Mouse (Mus musculus): ENCODE data around the gene Srsf1. TPM values are rescaled to one million over a fixed set of nuclear protein-coding genes. Genes with fewer than 3 reads are reported as not detected.
A peak's percentile ranks its signal among the peaks of the same experiment; 100 is the strongest.

Srsf1 gene
- polyA plus RNA-seq, 1 experiment from 2014 or later, result 334 TPM

DNA sequence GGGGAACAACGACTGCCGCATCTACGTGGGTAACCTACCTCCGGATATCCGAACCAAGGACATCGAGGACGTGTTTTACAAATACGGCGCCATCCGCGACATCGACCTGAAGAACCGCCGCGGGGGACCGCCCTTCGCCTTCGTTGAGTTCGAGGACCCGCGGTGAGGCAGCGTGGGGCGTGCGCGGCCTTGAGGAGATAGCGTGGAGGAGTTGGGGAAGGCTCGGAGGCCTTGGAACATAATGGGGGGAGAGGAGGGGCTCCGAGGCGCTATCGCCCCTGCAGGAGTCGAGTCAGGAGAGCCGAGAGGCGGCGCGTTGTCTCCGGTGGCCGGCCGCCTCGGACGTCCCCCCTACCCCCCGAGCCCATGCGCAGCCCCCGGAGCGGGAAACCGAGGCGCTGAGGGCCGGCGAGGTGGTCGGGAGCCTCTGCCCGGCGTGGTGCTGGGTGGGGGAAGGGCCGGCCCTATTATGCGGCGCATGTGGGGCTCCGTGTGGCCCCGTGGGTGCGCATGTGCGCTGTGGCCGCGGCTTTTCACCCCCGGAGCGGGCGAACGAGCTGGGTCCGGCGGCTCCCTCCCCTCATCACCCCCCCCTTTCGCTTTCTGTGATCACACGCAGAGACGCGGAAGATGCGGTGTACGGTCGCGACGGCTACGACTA lies 828 bp downstream of the Srsf1 start:
- Histone ChIP-seq H3K4me2 (ENCODE audit: low read length) (peak overlapping the region; percentile 94), H3K36me3 (ENCODE audit: control insufficient read depth, insufficient read depth, low read length) (peaks cover 43% of the 10 kb centered on the region), H3K4me1 (replicated peaks; ENCODE audit: control insufficient read depth, insufficient read depth, low read length) (peaks cover 25% of the 10 kb centered on the region), H3K4me3 (ENCODE audit: low read depth, low read length) (peak overlapping the region; percentile 100), H3K9me3 (ENCODE audit: control insufficient read depth, low read length) (no peaks in the 10 kb centered on the region), H3K27me3 (replicated peaks; ENCODE audit: control insufficient read depth, insufficient read depth, low read length) (no peaks in the 10 kb centered on the region), H3K9ac (ENCODE audit: low read length) (peak overlapping the region; percentile 100), H3K27ac (ENCODE audit: low read depth) (peak overlapping the region; percentile 100)
- peak; percentile 61; the same call in 1 of the 2 replicates for ATAC-seq (replicated peaks; ENCODE audit: low FRiP score, low TSS enrichment, low read depth)
- DNase-seq (ENCODE audit: low spot score), result peak; percentile 87
- under 1% methylated on average over 75 of the region's 76 CpGs for WGBS

DNA sequence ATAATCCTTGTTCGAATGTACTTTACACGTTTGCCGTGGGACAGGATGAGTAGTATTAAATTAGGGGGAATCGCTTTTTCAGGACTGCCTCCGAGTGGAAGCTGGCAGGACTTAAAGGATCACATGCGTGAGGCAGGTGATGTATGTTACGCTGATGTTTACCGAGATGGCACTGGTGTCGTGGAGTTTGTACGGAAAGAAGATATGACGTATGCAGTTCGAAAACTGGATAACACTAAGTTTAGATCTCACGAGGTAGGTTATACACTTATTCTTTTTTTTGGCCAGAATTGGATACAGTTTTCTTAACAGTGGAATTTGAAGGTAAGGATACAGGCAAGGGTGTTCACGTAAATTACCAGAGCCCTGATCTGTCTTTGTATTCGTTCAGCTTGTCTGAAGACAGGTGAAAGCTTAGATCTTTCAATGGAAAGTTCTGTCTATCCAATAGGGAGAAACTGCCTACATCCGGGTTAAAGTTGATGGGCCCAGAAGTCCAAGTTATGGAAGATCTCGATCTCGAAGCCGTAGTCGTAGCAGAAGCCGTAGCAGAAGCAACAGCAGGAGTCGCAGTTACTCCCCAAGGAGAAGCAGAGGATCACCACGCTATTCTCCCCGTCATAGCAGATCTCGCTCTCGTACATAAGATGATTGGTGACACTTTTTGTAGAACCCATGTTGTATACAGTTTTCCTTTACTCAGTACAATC lies 1.9 kb downstream of the Srsf1 start:
- Histone ChIP-seq H3K27ac (ENCODE audit: low read depth) (no peak overlapping the region), H3K36me3 (ENCODE audit: control insufficient read depth, insufficient read depth, low read length) (peaks cover 54% of the 10 kb centered on the region), H3K27me3 (replicated peaks; ENCODE audit: control insufficient read depth, insufficient read depth, low read length) (no peaks in the 10 kb centered on the region), H3K4me3 (ENCODE audit: low read depth, low read length) (peak overlapping the region; percentile 100), H3K9me3 (ENCODE audit: control insufficient read depth, low read length) (no peaks in the 10 kb centered on the region), H3K4me2 (ENCODE audit: low read length) (peak overlapping the region; percentile 94), H3K4me1 (replicated peaks; ENCODE audit: control insufficient read depth, insufficient read depth, low read length) (peaks cover 25% of the 10 kb centered on the region), H3K9ac (ENCODE audit: low read length) (peak overlapping the region; percentile 100)
- no peak for DNase-seq (ENCODE audit: low spot score)
- ATAC-seq (replicated peaks; ENCODE audit: low FRiP score, low TSS enrichment, low read depth), result no peak
- WGBS, result 16% methylated on average over 26 of the region's 26 CpGs

DNA sequence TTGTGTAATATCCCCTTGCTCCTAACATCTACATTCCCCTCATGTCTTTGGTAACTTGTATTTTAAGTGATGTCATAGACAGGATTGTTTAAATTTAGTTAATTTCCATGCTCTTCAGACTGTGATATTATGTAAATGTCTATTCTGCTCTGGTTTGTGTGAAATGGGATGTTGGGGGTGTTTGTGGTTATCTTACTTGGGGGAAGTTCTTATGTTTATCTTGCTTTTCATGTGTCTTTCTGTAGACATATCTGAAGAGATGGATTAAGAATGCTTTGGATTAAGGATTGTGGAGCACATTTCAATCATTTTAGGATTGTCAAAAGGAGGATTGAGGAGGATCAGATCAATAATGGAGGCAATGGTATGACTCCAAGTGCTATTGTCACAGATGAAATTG lies 2.6 kb downstream of the Srsf1 start:
- H3K4me3 ChIP-seq (ENCODE audit: low read depth, low read length), result peak overlapping the region; percentile 100
- H3K4me1 ChIP-seq (replicated peaks; ENCODE audit: control insufficient read depth, insufficient read depth, low read length), result peaks cover 25% of the 10 kb centered on the region
- no peak overlapping the region for H3K27ac ChIP-seq (ENCODE audit: low read depth)
- H3K36me3 ChIP-seq (ENCODE audit: control insufficient read depth, insufficient read depth, low read length), result peaks cover 60% of the 10 kb centered on the region
- H3K27me3 ChIP-seq (replicated peaks; ENCODE audit: control insufficient read depth, insufficient read depth, low read length), result no peaks in the 10 kb centered on the region
- DNase-seq (ENCODE audit: low spot score) (no peak), ATAC-seq (replicated peaks; ENCODE audit: low FRiP score, low TSS enrichment, low read depth) (no peak)
- peak overlapping the region; percentile 94 for H3K4me2 ChIP-seq (ENCODE audit: low read length)
- no peaks in the 10 kb centered on the region for H3K9me3 ChIP-seq (ENCODE audit: control insufficient read depth, low read length)
- peak overlapping the region; percentile 100 for H3K9ac ChIP-seq (ENCODE audit: low read length)

DNA sequence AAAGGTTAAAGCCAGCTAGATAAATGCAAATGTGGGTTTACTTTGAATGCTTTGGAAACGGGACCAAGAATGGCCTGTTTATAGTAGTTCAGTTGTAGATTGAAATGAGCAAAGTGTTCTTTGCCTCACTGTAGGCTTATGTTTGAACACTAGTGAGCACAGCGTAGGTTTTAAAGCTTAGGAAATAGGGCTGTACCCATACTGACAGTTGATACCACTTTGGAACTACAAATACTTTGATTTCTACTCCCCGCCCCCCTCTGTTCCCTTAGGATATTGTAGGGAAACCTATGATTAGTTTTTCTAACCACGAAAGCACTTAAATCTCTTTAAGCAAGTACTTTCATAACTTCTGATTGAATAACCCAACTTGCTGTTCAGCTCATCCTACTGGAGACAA lies 5.5 kb downstream of the Srsf1 start:
- H3K9ac ChIP-seq (ENCODE audit: low read length), result no peak overlapping the region
- H3K4me2 ChIP-seq (ENCODE audit: low read length), result no peak overlapping the region
- DNase-seq (ENCODE audit: low spot score) (no peak), ATAC-seq (replicated peaks; ENCODE audit: low FRiP score, low TSS enrichment, low read depth) (no peak)
- peaks cover 19% of the 10 kb centered on the region for H3K4me1 ChIP-seq (replicated peaks; ENCODE audit: control insufficient read depth, insufficient read depth, low read length)
- H3K36me3 ChIP-seq (ENCODE audit: control insufficient read depth, insufficient read depth, low read length), result peaks cover 60% of the 10 kb centered on the region
- 89% methylated on average over 4 of the region's 4 CpGs for WGBS
- no peak overlapping the region for H3K4me3 ChIP-seq (ENCODE audit: low read depth, low read length)
- H3K27ac ChIP-seq (ENCODE audit: low read depth), result no peak overlapping the region
- no peaks in the 10 kb centered on the region for H3K9me3 ChIP-seq (ENCODE audit: control insufficient read depth, low read length)
- no peaks in the 10 kb centered on the region for H3K27me3 ChIP-seq (replicated peaks; ENCODE audit: control insufficient read depth, insufficient read depth, low read length)

DNA sequence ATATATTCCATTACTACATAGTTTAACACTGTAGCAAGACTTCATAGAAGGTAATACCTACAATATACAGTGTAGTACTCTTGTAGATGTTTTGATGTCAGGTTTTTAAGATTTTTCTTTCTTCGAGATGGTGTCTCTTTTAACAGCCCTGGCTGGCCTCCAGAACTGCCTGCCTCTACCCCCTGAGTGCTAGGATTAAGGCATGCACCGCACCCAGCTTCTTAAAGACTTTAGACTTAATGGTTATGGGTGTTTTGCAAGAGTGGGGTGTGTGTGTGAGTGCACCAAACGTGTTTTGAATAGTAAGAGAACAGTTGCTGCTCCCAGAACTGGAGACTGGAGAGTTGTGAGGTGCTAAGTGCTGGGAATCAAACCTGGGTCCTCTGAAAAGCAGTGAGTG lies 6.6 kb downstream of the Srsf1 start:
- H3K27ac ChIP-seq (ENCODE audit: low read depth), result no peak overlapping the region
- no peaks in the 10 kb centered on the region for H3K27me3 ChIP-seq (replicated peaks; ENCODE audit: control insufficient read depth, insufficient read depth, low read length)
- H3K4me2 ChIP-seq (ENCODE audit: low read length), result no peak overlapping the region
- no peak overlapping the region for H3K9ac ChIP-seq (ENCODE audit: low read length)
- DNase-seq (ENCODE audit: low spot score) (no peak), ATAC-seq (replicated peaks; ENCODE audit: low FRiP score, low TSS enrichment, low read depth) (no peak)
- no peaks in the 10 kb centered on the region for H3K9me3 ChIP-seq (ENCODE audit: control insufficient read depth, low read length)
- no peak overlapping the region for H3K4me3 ChIP-seq (ENCODE audit: low read depth, low read length)
- H3K4me1 ChIP-seq (replicated peaks; ENCODE audit: control insufficient read depth, insufficient read depth, low read length), result peaks cover 19% of the 10 kb centered on the region
- WGBS, result 59% methylated on average over 3 of the region's 3 CpGs
- H3K36me3 ChIP-seq (ENCODE audit: control insufficient read depth, insufficient read depth, low read length), result peaks cover 56% of the 10 kb centered on the region

- H3K4me3 ChIP-seq (ENCODE audit: low read depth, low read length), result no peak overlapping the region
- WGBS, result 85% methylated on average over 1 of the region's 1 CpGs
- H3K9me3 ChIP-seq (ENCODE audit: control insufficient read depth, low read length), result no peaks in the 10 kb centered on the region
- no peak overlapping the region for H3K9ac ChIP-seq (ENCODE audit: low read length)
- peaks cover 13% of the 10 kb centered on the region for H3K4me1 ChIP-seq (replicated peaks; ENCODE audit: control insufficient read depth, insufficient read depth, low read length)
- ATAC-seq (replicated peaks; ENCODE audit: low FRiP score, low TSS enrichment, low read depth) (no peak), DNase-seq (ENCODE audit: low spot score) (peak; percentile 77)
- no peaks in the 10 kb centered on the region for H3K27me3 ChIP-seq (replicated peaks; ENCODE audit: control insufficient read depth, insufficient read depth, low read length)
- peaks cover 49% of the 10 kb centered on the region for H3K36me3 ChIP-seq (ENCODE audit: control insufficient read depth, insufficient read depth, low read length)
- H3K27ac ChIP-seq (ENCODE audit: low read depth), result no peak overlapping the region
- H3K4me2 ChIP-seq (ENCODE audit: low read length), result no peak overlapping the region
Observed at GRCm38 (mm10) chr11:88054589-88054988, 7.4 kb downstream of the Srsf1 start.

- Histone ChIP-seq H3K27me3 (replicated peaks; ENCODE audit: control insufficient read depth, insufficient read depth, low read length) (no peaks in the 10 kb centered on the region), H3K9ac (ENCODE audit: low read length) (no peak overlapping the region), H3K9me3 (ENCODE audit: control insufficient read depth, low read length) (no peaks in the 10 kb centered on the region), H3K36me3 (ENCODE audit: control insufficient read depth, insufficient read depth, low read length) (peaks cover 37% of the 10 kb centered on the region), H3K4me1 (replicated peaks; ENCODE audit: control insufficient read depth, insufficient read depth, low read length) (peaks cover 4% of the 10 kb centered on the region; the same call in 1 of the 2 replicates), H3K4me3 (ENCODE audit: low read depth, low read length) (no peak overlapping the region), H3K27ac (ENCODE audit: low read depth) (no peak overlapping the region), H3K4me2 (ENCODE audit: low read length) (no peak overlapping the region)
- no peak for DNase-seq (ENCODE audit: low spot score)
- no peak for ATAC-seq (replicated peaks; ENCODE audit: low FRiP score, low TSS enrichment, low read depth)
- 82% methylated on average over 2 of the region's 2 CpGs for WGBS
Observed at GRCm38 (mm10) chr11:88055777-88056176, 8.6 kb downstream of the Srsf1 start.

GRCm38 (mm10) chr11:88057788-88058187 lies 10.6 kb downstream of the Srsf1 start:
- Histone ChIP-seq H3K36me3 (ENCODE audit: control insufficient read depth, insufficient read depth, low read length) (peaks cover 19% of the 10 kb centered on the region), H3K27ac (ENCODE audit: low read depth) (no peak overlapping the region), H3K9me3 (ENCODE audit: control insufficient read depth, low read length) (no peaks in the 10 kb centered on the region), H3K4me3 (ENCODE audit: low read depth, low read length) (no peak overlapping the region), H3K4me2 (ENCODE audit: low read length) (no peak overlapping the region), H3K4me1 (replicated peaks; ENCODE audit: control insufficient read depth, insufficient read depth, low read length) (no peaks in the 10 kb centered on the region), H3K9ac (ENCODE audit: low read length) (no peak overlapping the region), H3K27me3 (replicated peaks; ENCODE audit: control insufficient read depth, insufficient read depth, low read length) (no peaks in the 10 kb centered on the region)
- ATAC-seq (replicated peaks; ENCODE audit: low FRiP score, low TSS enrichment, low read depth) (no peak), DNase-seq (ENCODE audit: low spot score) (no peak)
- 73% methylated on average over 2 of the region's 2 CpGs for WGBS

- Histone ChIP-seq H3K36me3 (ENCODE audit: control insufficient read depth, insufficient read depth, low read length) (peaks cover 6% of the 10 kb centered on the region; the same call in 1 of the 2 replicates), H3K9me3 (ENCODE audit: control insufficient read depth, low read length) (no peaks in the 10 kb centered on the region), H3K9ac (ENCODE audit: low read length) (no peak overlapping the region), H3K4me1 (replicated peaks; ENCODE audit: control insufficient read depth, insufficient read depth, low read length) (no peaks in the 10 kb centered on the region), H3K27me3 (replicated peaks; ENCODE audit: control insufficient read depth, insufficient read depth, low read length) (no peaks in the 10 kb centered on the region), H3K4me3 (ENCODE audit: low read depth, low read length) (no peak overlapping the region), H3K27ac (ENCODE audit: low read depth) (no peak overlapping the region), H3K4me2 (ENCODE audit: low read length) (no peak overlapping the region)
- WGBS, result 47% methylated on average over 2 of the region's 2 CpGs
- no peak for DNase-seq (ENCODE audit: low spot score)
- peak; percentile 84 for ATAC-seq (replicated peaks; ENCODE audit: low FRiP score, low TSS enrichment, low read depth)
Observed at GRCm38 (mm10) chr11:88059141-88059540, 12.0 kb downstream of the Srsf1 start.

Data from intestine, embryonic 14.5 days (tissue).